Mouse (Mus musculus) MEL (cell line): ENCODE measurements at regions not wholly inside any gene's neighbourhood (a gene's known extent, or its start where the extent isn't known, plus 50 kb on each side); places are given as distances from the start of the nearest gene placed in this dataset.

Experiments used
- DNase-seq: peaks from one replicate; pipeline ENCODE4 v3.0.0; 2011; ENCODE audit warnings: low read depth, low spot score
- H3K27ac ChIP-seq: 2 replicates; pipeline ENCODE4 v1.5.1; 2012; ENCODE audit warnings: low read depth, mild to moderate bottlenecking, control low read depth, low read length, moderate library complexity; ENCODE audit not compliant: control insufficient read depth
- H3K27me3 ChIP-seq, 2 experiments: fragments of 150-350 bp in 1 of 2; sonication (generic) in 1 of 2; 2 replicates each; pipeline ENCODE4 v1.6.1; 2012; ENCODE audit warnings: low read length in 2 of 2, mild to moderate bottlenecking in 2 of 2, improper control_type of control experiment in 1 of 2, moderate library complexity in 1 of 2; ENCODE audit not compliant: insufficient read depth in 2 of 2, control insufficient read depth in 1 of 2
- H3K36me3 ChIP-seq, 2 experiments: 2 replicates each; pipeline ENCODE4 v1.6.1; 2012 to 2014; ENCODE audit warnings: low read length in 2 of 2, improper control_type of control experiment in 1 of 2, inconsistent platforms in 1 of 2, mild to moderate bottlenecking in 1 of 2; ENCODE audit not compliant: insufficient read depth in 2 of 2, control insufficient read depth in 1 of 2
- H3K4me1 ChIP-seq, 2 experiments: fragments of 150-350 bp in 1 of 2; sonication (generic) in 1 of 2; 2 replicates each; pipeline ENCODE4 v1.6.1; 2012; ENCODE audit warnings: low read length in 2 of 2, improper control_type of control experiment in 1 of 2, mild to moderate bottlenecking in 1 of 2; ENCODE audit not compliant: insufficient read depth in 2 of 2, control insufficient read depth in 1 of 2
- H3K4me3 ChIP-seq, 2 experiments: fragments of 150-350 bp in 1 of 2; sonication (generic) in 1 of 2; 2 replicates each; pipeline ENCODE4 v1.5.1; 2012; ENCODE audit warnings: low read depth in 2 of 2, low read length in 2 of 2, mild to moderate bottlenecking in 2 of 2, moderate library complexity in 2 of 2, control low read depth in 1 of 2, improper control_type of control experiment in 1 of 2; ENCODE audit not compliant: control insufficient read depth in 1 of 2, insufficient read depth in 1 of 2
- H3K79me2 ChIP-seq: 2 replicates; pipeline ENCODE4 v1.6.1; 2012; ENCODE audit warnings: mild to moderate bottlenecking, low read length, moderate library complexity; ENCODE audit not compliant: control insufficient read depth, poor library complexity, insufficient read depth
- H3K9ac ChIP-seq: 2 replicates; pipeline ENCODE4 v1.6.1; 2012; ENCODE audit warnings: low read depth, mild to moderate bottlenecking, control low read depth, low read length, moderate library complexity; ENCODE audit not compliant: control insufficient read depth, poor library complexity, severe bottlenecking
- H3K9me3 ChIP-seq: fragments of 150-350 bp; sonication (generic); replicated peaks from 2 replicates; pipeline ENCODE4 v1.6.1; 2012; ENCODE audit warnings: mild to moderate bottlenecking, low read length, improper control_type of control experiment, moderate library complexity; ENCODE audit not compliant: insufficient read depth
- BHLHE40 ChIP-seq: IDR thresholded peaks from 2 replicates; pipeline ENCODE4 v1.6.1; 2012; ENCODE audit warnings: low read depth, mild to moderate bottlenecking, inconsistent platforms, low read length, improper control_type of control experiment, borderline replicate concordance
- CHD2 ChIP-seq: IDR thresholded peaks from 2 replicates; pipeline ENCODE4 v1.6.1; 2011; ENCODE audit warnings: low read length, improper control_type of control experiment
- ELF1 ChIP-seq: IDR thresholded peaks from 2 replicates; pipeline ENCODE4 v1.6.1; 2014; ENCODE audit warnings: low read depth, mild to moderate bottlenecking, inconsistent platforms, low read length, improper control_type of control experiment, moderate library complexity
- HCFC1 ChIP-seq: IDR thresholded peaks from 2 replicates; pipeline ENCODE4 v1.6.1; 2012; ENCODE audit warnings: low read depth, mild to moderate bottlenecking, inconsistent platforms, low read length, improper control_type of control experiment, moderate library complexity
- JUND ChIP-seq: IDR thresholded peaks from 2 replicates; pipeline ENCODE4 v1.6.1; 2011; ENCODE audit warnings: low read depth, mild to moderate bottlenecking, improper control_type of control experiment, low read length
- KAT2A ChIP-seq: conservative IDR thresholded peaks from 2 replicates; pipeline ENCODE4 v1.6.1; 2012; ENCODE audit warnings: low read depth, low read length, improper control_type of control experiment, inconsistent platforms
- MAFK ChIP-seq: IDR thresholded peaks from 2 replicates; pipeline ENCODE4 v1.6.1; 2011; ENCODE audit warnings: low read depth, mild to moderate bottlenecking, low read length, improper control_type of control experiment, borderline replicate concordance
- MEF2A ChIP-seq: IDR thresholded peaks from 2 replicates; pipeline ENCODE4 v1.6.1; 2014; ENCODE audit warnings: low read depth, mild to moderate bottlenecking, inconsistent platforms, low read length, improper control_type of control experiment; ENCODE audit not compliant: poor library complexity, insufficient replicate concordance, severe bottlenecking; ENCODE audit errors: extremely low read depth
- MXI1 ChIP-seq: IDR thresholded peaks from 2 replicates; pipeline ENCODE4 v1.6.1; 2011; ENCODE audit warnings: mild to moderate bottlenecking, low read depth, low read length, improper control_type of control experiment
- POLR2AphosphoS2 ChIP-seq: IDR thresholded peaks from 2 replicates; pipeline ENCODE4 v1.6.1; 2011; ENCODE audit warnings: low read length, improper control_type of control experiment
- SIN3A ChIP-seq: IDR thresholded peaks from 2 replicates; pipeline ENCODE4 v1.6.1; 2012; ENCODE audit warnings: low read length, improper control_type of control experiment, inconsistent platforms
- SMC3 ChIP-seq: IDR thresholded peaks from 2 replicates; pipeline ENCODE4 v1.6.1; 2011; ENCODE audit warnings: low read depth, low read length, improper control_type of control experiment
- TAL1 ChIP-seq: IDR thresholded peaks from 2 replicates; pipeline ENCODE4 v1.6.1; 2012; ENCODE audit warnings: mild to moderate bottlenecking, inconsistent platforms, low read length, moderate library complexity, mixed read lengths
- TBP ChIP-seq: IDR thresholded peaks from 2 replicates; pipeline ENCODE4 v1.8.0; 2011; ENCODE audit warnings: low read depth, low read length, improper control_type of control experiment
- USF2 ChIP-seq, 2 experiments: IDR thresholded peaks; 2 replicates each; pipeline ENCODE4 v1.6.1; 2011 to 2012; ENCODE audit warnings: improper control_type of control experiment in 2 of 2, low read length in 2 of 2, borderline replicate concordance in 1 of 2, inconsistent platforms in 1 of 2, low read depth in 1 of 2, mild to moderate bottlenecking in 1 of 2; ENCODE audit not compliant: insufficient read depth in 1 of 2

GRCm38 (mm10) chr2:94541230-94541905, 103.4 kb upstream of the Api5 start:
- Histone ChIP-seq H3K9me3 (no peaks in the 10 kb centered on the region), H3K36me3 (no peaks in the 10 kb centered on the region), H3K4me1 (no peaks in the 10 kb centered on the region), H3K27me3 (no peaks in the 10 kb centered on the region), H3K4me3 (no peak overlapping the region), H3K9ac (no peak overlapping the region), H3K27ac (no peak overlapping the region), H3K79me2 (no peaks in the 10 kb centered on the region)
- no peak for TF ChIP-seq SIN3A
- no peak for TF ChIP-seq JUND
- TF ChIP-seq TBP, result no peak
- no peak for DNase-seq

GRCm38 (mm10) chr2:94536631-94537030, 98.7 kb upstream of the Api5 start:
- Histone ChIP-seq H3K36me3 (no peaks in the 10 kb centered on the region), H3K9me3 (no peaks in the 10 kb centered on the region), H3K4me3 (no peak overlapping the region), H3K9ac (no peak overlapping the region), H3K4me1 (no peaks in the 10 kb centered on the region), H3K27me3 (no peaks in the 10 kb centered on the region)
- TF ChIP-seq ELF1, result no peak
- no peak for TF ChIP-seq MEF2A
- no peak for TF ChIP-seq SMC3
- TF ChIP-seq JUND, result no peak
- TF ChIP-seq BHLHE40, result no peak
- no peak for TF ChIP-seq MXI1
- no peak for TF ChIP-seq CHD2
- TF ChIP-seq MAFK, result no peak
- TF ChIP-seq USF2 (IDR thresholded peaks at IDR 0.05; ENCODE audit: borderline replicate concordance in 1 of 2, insufficient read depth in 1 of 2, low read depth in 1 of 2, low read length in 2 of 2), result no peak
- TF ChIP-seq POLR2AphosphoS2, result no peak
- TF ChIP-seq TAL1, result no peak
- TF ChIP-seq KAT2A, result no peak
- TF ChIP-seq HCFC1, result no peak
- TF ChIP-seq, all 39 proteins: peak for 0
- no peaks in the 10 kb centered on the region for H3K79me2 ChIP-seq
- no peak for DNase-seq
- H3K27ac ChIP-seq, result no peak overlapping the region
